Mouse (Mus musculus): ENCODE measurements around the gene Psmd8. TPM values are rescaled to one million over a fixed set of nuclear protein-coding genes. Genes with fewer than 3 reads are reported as not detected.
"Not testable (repeated sequence)": the region's sequence is repeated elsewhere in the genome, so short reads cannot be mapped to it uniquely, and the experiment has no call there.

Gene Psmd8
- polyA plus RNA-seq, 1 experiment = 242 TPM

GRCm38 (mm10) chr7:29146625-29147367 lies 33.7 kb downstream of the Psmd8 start:
- Histone ChIP-seq H3K4me1 (ENCODE audit: control insufficient read depth, insufficient read depth, low read length) (no peaks in the 10 kb centered on the region), H3K27me3 (ENCODE audit: control insufficient read depth, insufficient read depth, low read length, poor library complexity, severe bottlenecking) (no peaks in the 10 kb centered on the region), H3K4me3 (ENCODE audit: low read depth, low read length) (no peak overlapping the region), H3K36me3 (ENCODE audit: control insufficient read depth, insufficient read depth, low read length, poor library complexity, severe bottlenecking) (no peaks in the 10 kb centered on the region), H3K27ac (ENCODE audit: insufficient read depth, low read length) (no peak overlapping the region), H3K9me3 (replicated peaks; ENCODE audit: control insufficient read depth, insufficient read depth, low read length, poor library complexity, severe bottlenecking) (no peaks in the 10 kb centered on the region), H3K9ac (ENCODE audit: low read depth, poor library complexity, severe bottlenecking) (no peak overlapping the region)
- TF ChIP-seq EP300 (IDR thresholded peaks at IDR 0.05; ENCODE audit: insufficient read depth, low read depth, low read length) (no peak), CTCF (IDR thresholded peaks at IDR 0.05; ENCODE audit: low read depth, low read length) (no peak)

GRCm38 (mm10) chr7:29144006-29144405 lies 36.5 kb downstream of the Psmd8 start:
- Histone ChIP-seq H3K27ac (ENCODE audit: insufficient read depth, low read length) (no peak overlapping the region), H3K9ac (ENCODE audit: low read depth, poor library complexity, severe bottlenecking) (no peak overlapping the region), H3K4me1 (ENCODE audit: control insufficient read depth, insufficient read depth, low read length) (peaks cover 2% of the 10 kb centered on the region), H3K9me3 (replicated peaks; ENCODE audit: control insufficient read depth, insufficient read depth, low read length, poor library complexity, severe bottlenecking) (no peaks in the 10 kb centered on the region), H3K4me3 (ENCODE audit: low read depth, low read length) (no peak overlapping the region), H3K36me3 (ENCODE audit: control insufficient read depth, insufficient read depth, low read length, poor library complexity, severe bottlenecking) (no peaks in the 10 kb centered on the region), H3K27me3 (ENCODE audit: control insufficient read depth, insufficient read depth, low read length, poor library complexity, severe bottlenecking) (no peaks in the 10 kb centered on the region)
- TF ChIP-seq EP300 (IDR thresholded peaks at IDR 0.05; ENCODE audit: insufficient read depth, low read depth, low read length) = no peak
- TF ChIP-seq CTCF (IDR thresholded peaks at IDR 0.05; ENCODE audit: low read depth, low read length) = no peak
- TF ChIP-seq POLR2A (IDR thresholded peaks at IDR 0.05; ENCODE audit: insufficient read depth, low read length) = no peak

DNA sequence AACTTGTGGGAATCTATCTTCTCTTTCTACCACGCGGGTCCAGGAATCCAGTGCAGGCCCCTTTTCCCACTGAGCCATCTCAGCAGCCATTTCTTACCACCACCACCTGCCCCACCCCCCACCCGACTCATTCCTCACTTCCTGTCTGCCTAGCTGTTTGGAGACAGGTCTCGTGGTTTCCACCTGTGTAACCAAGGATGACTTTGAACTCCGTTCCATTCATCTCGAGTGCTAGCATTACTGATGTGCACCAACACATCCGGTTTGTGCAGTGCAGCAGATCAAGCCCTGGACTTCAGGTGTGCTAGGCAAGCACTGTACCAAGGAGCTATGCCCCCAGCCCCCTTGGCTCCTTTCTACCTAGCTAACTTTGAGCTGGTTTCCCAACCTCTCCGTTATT lies 39.1 kb downstream of the Psmd8 start:
- Histone ChIP-seq H3K9ac (ENCODE audit: low read depth, poor library complexity, severe bottlenecking) (no peak overlapping the region), H3K9me3 (replicated peaks; ENCODE audit: control insufficient read depth, insufficient read depth, low read length, poor library complexity, severe bottlenecking) (no peaks in the 10 kb centered on the region), H3K27ac (ENCODE audit: insufficient read depth, low read length) (no peak overlapping the region), H3K4me1 (ENCODE audit: control insufficient read depth, insufficient read depth, low read length) (peaks cover 2% of the 10 kb centered on the region), H3K4me3 (ENCODE audit: low read depth, low read length) (no peak overlapping the region), H3K27me3 (ENCODE audit: control insufficient read depth, insufficient read depth, low read length, poor library complexity, severe bottlenecking) (no peaks in the 10 kb centered on the region), H3K36me3 (ENCODE audit: control insufficient read depth, insufficient read depth, low read length, poor library complexity, severe bottlenecking) (no peaks in the 10 kb centered on the region)
- no peak for TF ChIP-seq EP300 (IDR thresholded peaks at IDR 0.05; ENCODE audit: insufficient read depth, low read depth, low read length)
- TF ChIP-seq POLR2A (IDR thresholded peaks at IDR 0.05; ENCODE audit: insufficient read depth, low read length) = no peak
- no peak for TF ChIP-seq CTCF (IDR thresholded peaks at IDR 0.05; ENCODE audit: low read depth, low read length)

DNA sequence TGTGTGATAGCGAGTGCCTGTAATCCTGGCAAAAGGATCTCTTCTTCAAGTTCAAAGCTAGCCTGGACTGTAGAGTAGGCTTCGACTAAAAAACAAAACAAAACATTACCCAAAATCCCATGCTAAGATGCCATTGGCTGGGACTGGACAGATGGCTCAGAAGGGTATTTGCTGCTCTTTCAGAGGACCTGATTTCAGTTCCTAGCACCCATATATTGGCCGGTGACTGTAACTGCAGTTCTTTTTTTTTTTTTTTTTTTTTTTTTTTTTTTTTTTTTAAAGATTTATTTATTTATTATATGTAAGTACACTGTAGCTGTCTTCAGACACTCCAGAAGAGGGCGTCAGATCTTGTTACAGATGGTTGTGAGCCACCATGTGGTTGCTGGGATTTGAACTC lies 41.3 kb downstream of the Psmd8 start:
- H3K36me3 ChIP-seq (ENCODE audit: control insufficient read depth, insufficient read depth, low read length, poor library complexity, severe bottlenecking); H3K9ac ChIP-seq (ENCODE audit: low read depth, poor library complexity, severe bottlenecking); H3K4me3 ChIP-seq (ENCODE audit: low read depth, low read length); H3K9me3 ChIP-seq (replicated peaks; ENCODE audit: control insufficient read depth, insufficient read depth, low read length, poor library complexity, severe bottlenecking); H3K27ac ChIP-seq (ENCODE audit: insufficient read depth, low read length); H3K27me3 ChIP-seq (ENCODE audit: control insufficient read depth, insufficient read depth, low read length, poor library complexity, severe bottlenecking); H3K4me1 ChIP-seq (ENCODE audit: control insufficient read depth, insufficient read depth, low read length): not testable (repeated sequence)

- Histone ChIP-seq H3K36me3 (ENCODE audit: control insufficient read depth, insufficient read depth, low read length, poor library complexity, severe bottlenecking) (no peaks in the 10 kb centered on the region), H3K4me1 (ENCODE audit: control insufficient read depth, insufficient read depth, low read length) (peaks cover 2% of the 10 kb centered on the region), H3K9me3 (replicated peaks; ENCODE audit: control insufficient read depth, insufficient read depth, low read length, poor library complexity, severe bottlenecking) (no peaks in the 10 kb centered on the region), H3K27ac (ENCODE audit: insufficient read depth, low read length) (peak overlapping the region; percentile 77), H3K27me3 (ENCODE audit: control insufficient read depth, insufficient read depth, low read length, poor library complexity, severe bottlenecking) (no peaks in the 10 kb centered on the region), H3K4me3 (ENCODE audit: low read depth, low read length) (peak overlapping the region; percentile 90), H3K9ac (ENCODE audit: low read depth, poor library complexity, severe bottlenecking) (peak overlapping the region; percentile 12; the same call in 1 of the 2 replicates)
- no peak for TF ChIP-seq CTCF (IDR thresholded peaks at IDR 0.05; ENCODE audit: low read depth, low read length)
- peak; percentile 61 for TF ChIP-seq POLR2A (IDR thresholded peaks at IDR 0.05; ENCODE audit: insufficient read depth, low read length)
- TF ChIP-seq EP300 (IDR thresholded peaks at IDR 0.05; ENCODE audit: insufficient read depth, low read depth, low read length) = no peak; the same call in 1 of the 2 replicates
These were observed 43.1 kb downstream of the Psmd8 start for GRCm38 (mm10) chr7:29137429-29137828.

DNA sequence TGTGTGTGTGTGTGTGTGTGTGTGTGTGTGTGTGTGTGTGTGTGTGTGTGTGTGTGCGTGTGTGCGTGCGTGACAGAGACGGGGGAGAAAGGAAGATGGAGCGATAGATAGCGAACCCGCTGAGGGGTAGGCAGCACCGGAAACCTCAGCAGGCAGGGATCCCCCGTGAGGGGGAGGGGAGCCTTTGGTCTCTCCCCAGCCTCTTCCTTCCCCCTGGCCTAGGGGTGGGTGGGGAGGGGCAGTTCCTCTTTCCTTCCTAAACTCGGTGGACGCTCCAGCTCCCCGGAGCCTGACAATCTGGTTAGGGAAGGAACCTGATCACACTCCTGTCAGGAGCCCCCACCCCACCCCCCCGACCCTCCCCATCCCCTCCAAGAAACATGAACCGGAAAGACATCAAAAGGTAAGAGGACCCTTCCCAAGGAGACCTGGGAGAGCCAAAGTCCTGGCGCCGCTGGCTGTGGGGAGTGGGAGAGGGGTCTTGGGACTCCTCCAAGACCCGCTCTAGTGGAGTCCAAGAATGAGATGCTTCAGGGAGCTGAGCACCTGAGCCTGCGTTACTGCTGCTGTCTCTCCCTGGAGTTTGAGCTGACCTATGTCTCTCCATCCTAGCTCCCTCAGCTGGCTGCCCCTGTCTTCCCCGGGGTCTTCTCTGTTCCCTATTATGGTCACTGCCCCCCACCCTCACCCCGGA lies 45.7 kb downstream of the Psmd8 start, which contains the start of gene Rasgrp4:
Gene Rasgrp4, plus strand, starts transcription at position 159 of the 694 bp plus-strand sequence.
- H3K27me3 ChIP-seq (ENCODE audit: control insufficient read depth, insufficient read depth, low read length, poor library complexity, severe bottlenecking) = no peaks in the 10 kb centered on the region
- H3K9ac ChIP-seq (ENCODE audit: low read depth, poor library complexity, severe bottlenecking) = peak within 1 kb of the TSS; percentile 41
- H3K4me3 ChIP-seq (ENCODE audit: low read depth, low read length) = peak within 1 kb of the TSS; percentile 69
- H3K36me3 ChIP-seq (ENCODE audit: control insufficient read depth, insufficient read depth, low read length, poor library complexity, severe bottlenecking) = no peaks in the 10 kb centered on the region
- H3K27ac ChIP-seq (ENCODE audit: insufficient read depth, low read length) = no peak within 1 kb of the TSS
- no peaks in the 10 kb centered on the region for H3K4me1 ChIP-seq (ENCODE audit: control insufficient read depth, insufficient read depth, low read length)
- TF ChIP-seq EP300 (IDR thresholded peaks at IDR 0.05; ENCODE audit: insufficient read depth, low read depth, low read length) (0 out of 2 replicates have a peak, but pooled peaks have one; percentile 44), POLR2A (IDR thresholded peaks at IDR 0.05; ENCODE audit: insufficient read depth, low read length) (no peak)
- no peaks in the 10 kb centered on the region for H3K9me3 ChIP-seq (replicated peaks; ENCODE audit: control insufficient read depth, insufficient read depth, low read length, poor library complexity, severe bottlenecking)
